28 mouse cellular contexts compared by ENCODE assay signal in the genomic region with DNA sequence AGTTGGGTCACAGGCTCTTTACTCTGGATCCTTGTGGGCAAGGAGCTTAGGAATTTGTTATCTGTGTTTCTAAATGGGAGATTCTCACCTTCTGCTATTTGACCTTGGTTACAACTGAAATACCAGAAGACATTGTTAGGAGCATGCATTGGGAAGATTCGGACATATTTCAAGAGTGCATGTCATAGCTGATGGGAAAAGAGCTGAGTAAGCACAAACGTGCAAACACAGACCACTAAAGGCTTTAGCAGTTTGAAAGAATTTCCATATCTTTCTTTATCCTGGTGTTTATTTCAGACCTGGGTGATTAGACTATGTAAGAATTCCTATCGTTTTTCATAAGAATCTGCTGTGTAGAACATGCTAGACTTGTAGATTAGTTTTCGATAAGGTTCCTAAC.
"Had no signal": no experiment of that assay in that cellular context is flagged by ENCODE, and none has a peak within 500 bp of the region (broad histone marks: within the 10 kb centered on the region; RNA-seq: fewer than 3 reads in every experiment).

No protein-coding gene starts in this region.

- ATAC-seq: hindbrain, postnatal 0 days; intestine, embryonic 16.5 days had no signal

- H3K9me3 ChIP-seq: heart, embryonic 10.5 days; heart, embryonic 12.5 days; heart, embryonic 15.5 days; hindbrain, embryonic 13.5 days; hindbrain, embryonic 15.5 days; kidney, embryonic 15.5 days; limb, embryonic 10.5 days; limb, embryonic 12.5 days; liver, embryonic 13.5 days; liver, embryonic 15.5 days had no signal

- H3K9ac ChIP-seq: heart, embryonic 12.5 days; heart, embryonic 15.5 days; hindbrain, embryonic 13.5 days; hindbrain, embryonic 15.5 days; kidney, embryonic 15.5 days; limb, embryonic 12.5 days; liver, embryonic 13.5 days; liver, embryonic 15.5 days had no signal

- DNase-seq: gastrocnemius, adult 2 months; gastrocnemius, postnatal 14 days; gastrocnemius, postnatal 36 days; heart, adult 18-20 months; heart, postnatal 14 days; heart, postnatal 36 days; kidney, adult 11 months; kidney, adult 2 months; kidney, adult 9 months; kidney, postnatal 14 days; kidney, postnatal 36 days; layer of hippocampus, adult 9-11 months; layer of hippocampus, postnatal 36 days; liver; liver, embryonic 13.5 days had no signal

- H3K4me3 ChIP-seq: gastrocnemius, adult 2 months; heart, embryonic 10.5 days; heart, embryonic 12.5 days; heart, embryonic 15.5 days; hindbrain, embryonic 13.5 days; hindbrain, embryonic 15.5 days; kidney, embryonic 15.5 days; limb, embryonic 10.5 days; limb, embryonic 12.5 days; liver, embryonic 13.5 days; liver, embryonic 15.5 days had no signal

- H3K27me3 ChIP-seq: heart, embryonic 12.5 days; heart, embryonic 15.5 days; hindbrain, embryonic 13.5 days; hindbrain, embryonic 15.5 days; kidney, embryonic 15.5 days; limb, embryonic 12.5 days; liver, embryonic 13.5 days; liver, embryonic 15.5 days had no signal

- H3K4me1 ChIP-seq: hindbrain, embryonic 15.5 days; limb, embryonic 12.5 days; liver, embryonic 13.5 days; liver, embryonic 15.5 days had no signal

- H3K36me3 ChIP-seq: heart, embryonic 10.5 days; heart, embryonic 12.5 days; heart, embryonic 15.5 days; hindbrain, embryonic 13.5 days; hindbrain, embryonic 15.5 days; kidney, embryonic 15.5 days; limb, embryonic 10.5 days; limb, embryonic 12.5 days; liver, embryonic 13.5 days; liver, embryonic 15.5 days had no signal

- H3K27ac ChIP-seq: gastrocnemius, adult 2 months; heart, embryonic 15.5 days; hindbrain, embryonic 13.5 days; hindbrain, embryonic 15.5 days; hindbrain, postnatal 0 days; kidney, embryonic 15.5 days; kidney, postnatal 0 days; limb, embryonic 12.5 days; liver, embryonic 13.5 days; liver, embryonic 15.5 days had no signal

- H3K4me2 ChIP-seq: heart, embryonic 12.5 days; heart, embryonic 15.5 days; hindbrain, embryonic 13.5 days; hindbrain, embryonic 15.5 days; kidney, embryonic 15.5 days; limb, embryonic 12.5 days; liver, embryonic 11.5 days; liver, embryonic 13.5 days; liver, embryonic 15.5 days had no signal
